Mouse (Mus musculus) heart, adult 2 months (tissue): ENCODE measurements around the gene Stfa1.
"Not testable (repeated sequence)": the region's sequence is repeated elsewhere in the genome, so short reads cannot be mapped to it uniquely, and the experiment has no call there.

Experiments used
- CTCF ChIP-seq: fragments of 200-600 bp; IDR thresholded peaks from 2 replicates; pipeline ENCODE4 v1.8.1; 2022; ENCODE audit warnings: antibody characterized with exemption, mild to moderate bottlenecking, moderate library complexity
- POLR2A ChIP-seq: fragments of 200-500 bp; IDR thresholded peaks from 2 replicates; pipeline ENCODE4 v1.6.1; 2011; ENCODE audit warnings: mild to moderate bottlenecking, low read depth, low read length, control low read depth; ENCODE audit not compliant: insufficient read depth

DNA sequence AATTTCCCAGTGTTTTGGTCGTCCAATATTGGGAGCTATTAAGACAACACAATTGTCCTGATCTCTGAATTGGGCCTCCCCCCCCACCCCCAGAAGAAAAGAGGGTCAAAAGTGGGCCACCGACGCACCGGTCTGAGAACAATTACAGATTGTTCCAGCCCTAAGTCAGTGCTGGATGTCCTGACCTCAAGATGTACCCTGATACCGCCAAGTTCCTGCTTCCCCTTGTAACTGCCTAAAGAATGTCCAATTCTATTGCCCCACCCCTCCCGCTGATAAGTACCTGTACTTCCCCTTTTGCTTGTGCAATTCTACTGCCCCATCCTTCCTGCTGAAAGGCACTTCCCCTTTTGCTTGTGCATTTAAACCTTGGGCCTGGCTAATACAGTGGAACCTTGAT, 39.4 kb downstream of the Stfa1 start:
- not testable (repeated sequence) for TF ChIP-seq CTCF, POLR2A
